Mouse (Mus musculus) cortical plate, adult 2 months (tissue): ENCODE data around the gene Tmem184a. TPM values are rescaled to one million over a fixed set of nuclear protein-coding genes. Genes with fewer than 3 reads are reported as not detected.

ENCODE experiments used
- H3K27ac ChIP-seq: fragments of 200-500 bp; 2 replicates; pipeline ENCODE4 v1.5.1; 2012; ENCODE audit warnings: low read length, control low read depth, inconsistent platforms; ENCODE audit not compliant: insufficient read depth
- H3K4me1 ChIP-seq: fragments of 200-500 bp; 2 replicates; pipeline ENCODE4 v1.6.1; 2011; ENCODE audit warnings: low read length; ENCODE audit not compliant: control insufficient read depth, insufficient read depth
- H3K4me3 ChIP-seq: fragments of 200-500 bp; 2 replicates; pipeline ENCODE4 v1.5.1; 2011; ENCODE audit warnings: mild to moderate bottlenecking, low read length, control low read depth; ENCODE audit not compliant: insufficient read depth
- CTCF ChIP-seq: fragments of 200-500 bp; IDR thresholded peaks from 2 replicates; pipeline ENCODE4 v1.5.1; 2011; ENCODE audit warnings: mild to moderate bottlenecking, control low read depth, low read length; ENCODE audit not compliant: insufficient read depth; ENCODE audit errors: extremely low read depth
- POLR2A ChIP-seq: fragments of 200-500 bp; IDR thresholded peaks from 2 replicates; pipeline ENCODE4 v1.6.1; 2011; ENCODE audit warnings: mild to moderate bottlenecking, low read length, control low read depth; ENCODE audit not compliant: insufficient read depth; ENCODE audit errors: extremely low read depth
- polyA plus RNA-seq: library from polyadenylated mRNA; depleted of rRNA; stranded (reverse); fragments of >200 nt; gene quantifications from 2 replicates; pipeline ENCODE4 v1.2.3, GENCODE M21; 2012

Tmem184a gene
- polyA plus RNA-seq, 1 experiment = 0.21 TPM

- Histone ChIP-seq H3K27ac (no peak overlapping the region), H3K4me1 (no peaks in the 10 kb centered on the region), H3K4me3 (no peak overlapping the region)
- TF ChIP-seq POLR2A (no peak), CTCF (no peak; the same call in 1 of the 2 replicates)
These were observed 16.1 kb downstream of the Tmem184a start for GRCm38 (mm10) chr5:139803601-139804102.

GRCm38 (mm10) chr5:139803165-139803564 is 16.6 kb downstream of the Tmem184a start:
- TF ChIP-seq POLR2A (no peak), CTCF (no peak)
- no peak overlapping the region for H3K4me3 ChIP-seq
- peaks cover 2% of the 10 kb centered on the region; the same call in 1 of the 2 replicates for H3K4me1 ChIP-seq

GRCm38 (mm10) chr5:139801880-139802279 is 17.8 kb downstream of the Tmem184a start:
- TF ChIP-seq CTCF = no peak
- no peak for TF ChIP-seq POLR2A
- H3K27ac ChIP-seq = no peak overlapping the region
- no peak overlapping the region for H3K4me3 ChIP-seq

More at GRCm38 (mm10) chr5:139803165-139803564, 16.6 kb downstream of the Tmem184a start:
- H3K27ac ChIP-seq = no peak overlapping the region

GRCm38 (mm10) chr5:139801231-139801630 is 18.5 kb downstream of the Tmem184a start:
- Histone ChIP-seq H3K27ac (no peak overlapping the region), H3K4me1 (peaks cover 9% of the 10 kb centered on the region), H3K4me3 (no peak overlapping the region)
- TF ChIP-seq CTCF = no peak
- no peak for TF ChIP-seq POLR2A

More at GRCm38 (mm10) chr5:139801880-139802279, 17.8 kb downstream of the Tmem184a start:
- peaks cover 9% of the 10 kb centered on the region for H3K4me1 ChIP-seq

GRCm38 (mm10) chr5:139799801-139800590 is 19.7 kb downstream of the Tmem184a start:
- H3K27ac ChIP-seq = no peak overlapping the region
- no peak overlapping the region for H3K4me3 ChIP-seq
- TF ChIP-seq CTCF = no peak
- no peak for TF ChIP-seq POLR2A
- H3K4me1 ChIP-seq = peaks cover 9% of the 10 kb centered on the region

- peaks cover 9% of the 10 kb centered on the region for H3K4me1 ChIP-seq
- no peak overlapping the region for H3K4me3 ChIP-seq
- no peak overlapping the region for H3K27ac ChIP-seq
- TF ChIP-seq CTCF (no peak), POLR2A (no peak)
These were observed 20.7 kb downstream of the Tmem184a start for GRCm38 (mm10) chr5:139799041-139799440.

- peaks cover 9% of the 10 kb centered on the region for H3K4me1 ChIP-seq
- TF ChIP-seq CTCF (no peak), POLR2A (no peak)
- no peak overlapping the region for H3K27ac ChIP-seq
- no peak overlapping the region for H3K4me3 ChIP-seq
These were observed 21.4 kb downstream of the Tmem184a start for GRCm38 (mm10) chr5:139798168-139798900.

- H3K4me3 ChIP-seq = no peak overlapping the region
- TF ChIP-seq CTCF = no peak
- no peak for TF ChIP-seq POLR2A
- H3K27ac ChIP-seq = peak overlapping the region; percentile 61
These were observed 22.1 kb downstream of the Tmem184a start for GRCm38 (mm10) chr5:139797473-139798167.

GRCm38 (mm10) chr5:139796900-139797299 is 22.8 kb downstream of the Tmem184a start:
- TF ChIP-seq POLR2A (no peak), CTCF (no peak)
- no peak overlapping the region for H3K4me3 ChIP-seq
- H3K4me1 ChIP-seq = peaks cover 14% of the 10 kb centered on the region
- H3K27ac ChIP-seq = peak overlapping the region; percentile 61

More at GRCm38 (mm10) chr5:139797473-139798167, 22.1 kb downstream of the Tmem184a start:
- peaks cover 9% of the 10 kb centered on the region for H3K4me1 ChIP-seq
